Mouse (Mus musculus) bone marrow macrophage, adult 2 months (primary cell): ENCODE data around the gene Rab26. TPM values are rescaled to one million over a fixed set of nuclear protein-coding genes. Genes with fewer than 3 reads are reported as not detected.

Experiments used
- H3K27ac ChIP-seq: 2 replicates; pipeline ENCODE4 v1.5.1; 2012; ENCODE audit warnings: low read depth, low read length; ENCODE audit not compliant: insufficient read depth
- H3K4me1 ChIP-seq: 2 replicates; pipeline ENCODE4 v1.6.1; 2012; ENCODE audit warnings: low read length; ENCODE audit not compliant: control insufficient read depth, insufficient read depth
- H3K4me3 ChIP-seq: 2 replicates; pipeline ENCODE4 v1.5.1; 2012; ENCODE audit warnings: mild to moderate bottlenecking, low read length, moderate library complexity; ENCODE audit not compliant: insufficient read depth
- CTCF ChIP-seq: IDR thresholded peaks from 2 replicates; pipeline ENCODE4 v1.5.1; 2012; ENCODE audit warnings: low read depth, mild to moderate bottlenecking, low read length, moderate library complexity
- POLR2A ChIP-seq: IDR thresholded peaks from 2 replicates; pipeline ENCODE4 v1.6.1; 2012; ENCODE audit warnings: mild to moderate bottlenecking, low read depth, low read length, borderline replicate concordance
- polyA plus RNA-seq: library from polyadenylated mRNA; stranded (reverse); fragments of >200 nt; gene quantifications from 2 replicates; pipeline ENCODE4 v1.2.4, GENCODE M21; 2012; ENCODE audit not compliant: missing spikeins, insufficient read depth, insufficient read length

Gene Rab26
- polyA plus RNA-seq, result 0.44 TPM in 1 of 2 replicates, not detected in the other

- H3K4me3 ChIP-seq, result no peak within 1 kb of the TSS
- no peak for TF ChIP-seq POLR2A
- no peak for TF ChIP-seq CTCF
- no peak within 1 kb of the TSS for H3K27ac ChIP-seq
- H3K4me1 ChIP-seq, result peaks cover 8% of the 10 kb centered on the region; the same call in 1 of the 2 replicates
Measured at GRCm38 (mm10) chr17:24534160-24534718, at the start of gene Rab26. TSS of gene Rab26 (minus strand) at chr17:24534210.

GRCm38 (mm10) chr17:24580287-24580686 lies 46.3 kb upstream of the Rab26 start:
- no peak for TF ChIP-seq CTCF
- TF ChIP-seq POLR2A, result no peak
- peaks cover 18% of the 10 kb centered on the region for H3K4me1 ChIP-seq
- no peak overlapping the region for H3K27ac ChIP-seq
- no peak overlapping the region for H3K4me3 ChIP-seq

- H3K4me3 ChIP-seq, result no peak overlapping the region
- no peak overlapping the region for H3K27ac ChIP-seq
- TF ChIP-seq POLR2A (no peak), CTCF (no peak)
- H3K4me1 ChIP-seq, result peaks cover 12% of the 10 kb centered on the region
Measured at GRCm38 (mm10) chr17:24579532-24579931, 45.5 kb upstream of the Rab26 start.

- no peaks in the 10 kb centered on the region for H3K4me1 ChIP-seq
- no peak overlapping the region for H3K4me3 ChIP-seq
- TF ChIP-seq CTCF, result no peak
- no peak for TF ChIP-seq POLR2A
- H3K27ac ChIP-seq, result no peak overlapping the region
Measured at GRCm38 (mm10) chr17:24573811-24574210, 39.8 kb upstream of the Rab26 start.

- H3K4me1 ChIP-seq, result no peaks in the 10 kb centered on the region
- TF ChIP-seq CTCF (no peak), POLR2A (no peak)
- no peak overlapping the region for H3K27ac ChIP-seq
- no peak overlapping the region for H3K4me3 ChIP-seq
Measured at GRCm38 (mm10) chr17:24572651-24573245, 38.7 kb upstream of the Rab26 start.

- H3K4me1 ChIP-seq, result no peaks in the 10 kb centered on the region
- H3K4me3 ChIP-seq, result no peak overlapping the region
- H3K27ac ChIP-seq, result no peak overlapping the region
- no peak for TF ChIP-seq CTCF
- TF ChIP-seq POLR2A, result no peak
Measured at GRCm38 (mm10) chr17:24569837-24570236, 35.8 kb upstream of the Rab26 start.

GRCm38 (mm10) chr17:24567034-24567779 lies 33.2 kb upstream of the Rab26 start:
- no peak overlapping the region for H3K27ac ChIP-seq
- no peak for TF ChIP-seq POLR2A
- no peak for TF ChIP-seq CTCF
- no peak overlapping the region for H3K4me3 ChIP-seq
- H3K4me1 ChIP-seq, result peaks cover 9% of the 10 kb centered on the region; the same call in 1 of the 2 replicates

- Histone ChIP-seq H3K27ac (no peak overlapping the region), H3K4me3 (no peak overlapping the region), H3K4me1 (peaks cover 15% of the 10 kb centered on the region)
- no peak for TF ChIP-seq CTCF
- no peak for TF ChIP-seq POLR2A
Measured at GRCm38 (mm10) chr17:24565792-24566191, 31.8 kb upstream of the Rab26 start.

GRCm38 (mm10) chr17:24565092-24565491 lies 31.1 kb upstream of the Rab26 start:
- TF ChIP-seq CTCF (no peak), POLR2A (no peak)
- H3K4me1 ChIP-seq, result peaks cover 22% of the 10 kb centered on the region

GRCm38 (mm10) chr17:24564422-24564821 lies 30.4 kb upstream of the Rab26 start:
- Histone ChIP-seq H3K4me1 (peaks cover 25% of the 10 kb centered on the region), H3K4me3 (no peak overlapping the region), H3K27ac (no peak overlapping the region)
- TF ChIP-seq POLR2A (no peak), CTCF (no peak)

More at GRCm38 (mm10) chr17:24565092-24565491, 31.1 kb upstream of the Rab26 start:
- Histone ChIP-seq H3K27ac (no peak overlapping the region), H3K4me3 (no peak overlapping the region)
